In the genomic region with DNA sequence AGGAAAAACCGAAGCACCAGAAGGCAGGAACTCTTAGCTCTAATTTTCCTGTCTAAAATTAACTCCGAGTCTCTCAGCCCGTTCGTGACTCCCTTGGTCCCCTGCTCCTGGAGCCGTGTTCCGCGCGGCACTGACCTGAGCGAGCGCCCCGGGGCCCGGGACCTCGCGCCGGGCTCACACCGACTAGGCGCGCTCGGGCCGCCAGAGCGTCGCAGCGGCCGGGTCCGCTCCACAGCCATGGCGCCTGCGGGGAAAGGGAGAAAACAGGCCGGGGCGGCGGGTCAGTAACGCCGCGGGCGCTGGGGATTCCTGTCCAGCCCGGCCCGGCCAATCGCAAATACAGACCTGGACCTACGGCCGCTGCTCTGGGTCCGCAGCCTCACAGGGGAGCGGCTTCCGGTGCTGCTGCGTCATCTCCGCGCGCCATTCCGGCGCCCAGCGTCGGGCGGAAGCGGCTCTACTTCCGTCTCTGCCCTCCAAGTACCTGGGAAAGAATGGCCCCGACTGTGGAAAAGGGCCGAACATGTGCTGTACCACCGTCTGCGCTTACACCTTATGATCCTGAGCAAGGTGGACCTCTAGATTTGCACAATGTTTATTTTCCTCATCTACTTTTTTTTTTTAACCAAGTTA, we compare ENCODE assay signal across 8 mouse cellular contexts. TPM values are rescaled to one million over a fixed set of nuclear protein-coding genes. Genes with fewer than 3 reads are reported as not detected.
DNase-seq lines count a peak whose midpoint lies in the region; ATAC-seq and TF ChIP-seq lines count a peak whose summit lies in the region.

A gene (minus strand): TSS at position 485 of the 633 bp plus-strand sequence.

- peak within 1 kb of the TSS; percentile 100 for H3K4me3 ChIP-seq in E14TG2a.4 (replicated peaks; ENCODE audit: low read length)
- peak within 1 kb of the TSS; percentile 98 for H3K4me3 ChIP-seq in forebrain, embryonic 13.5 days
- H3K4me3 ChIP-seq in liver, postnatal 0 days (ENCODE audit: low read depth, low read length) = peak within 1 kb of the TSS; percentile 99
- H3K4me3 ChIP-seq in neural tube, embryonic 14.5 days (ENCODE audit: low read depth, low read length) = peak within 1 kb of the TSS; percentile 100

- peak within 1 kb of the TSS; percentile 76 for H3K4me2 ChIP-seq in forebrain, embryonic 13.5 days
- H3K4me2 ChIP-seq in liver, postnatal 0 days (ENCODE audit: low read depth, low read length) = peak within 1 kb of the TSS; percentile 87
- peak within 1 kb of the TSS; percentile 86 for H3K4me2 ChIP-seq in neural tube, embryonic 14.5 days (ENCODE audit: low read depth, low read length)

- H3K4me1 ChIP-seq in E14TG2a.4 (replicated peaks; ENCODE audit: low read depth, low read length) = peaks cover 33% of the 10 kb centered on the region
- H3K4me1 ChIP-seq in forebrain, embryonic 13.5 days = peaks cover 23% of the 10 kb centered on the region
- peaks cover 22% of the 10 kb centered on the region for H3K4me1 ChIP-seq in liver, postnatal 0 days (ENCODE audit: insufficient read depth)
- H3K4me1 ChIP-seq in neural tube, embryonic 14.5 days (ENCODE audit: control insufficient read depth, insufficient read depth, low read length) = peaks cover 9% of the 10 kb centered on the region

- peak; percentile 99 for ATAC-seq in forebrain, embryonic 13.5 days
- ATAC-seq in liver, postnatal 0 days = peak; percentile 93
- ATAC-seq in neural tube, embryonic 14.5 days (ENCODE audit: low read depth) = peak; percentile 98

- H3K27me3 ChIP-seq in E14TG2a.4 (ENCODE audit: insufficient read depth, low read length) = no peaks in the 10 kb centered on the region
- H3K27me3 ChIP-seq in forebrain, embryonic 13.5 days = peaks cover 17% of the 10 kb centered on the region
- H3K27me3 ChIP-seq in liver, postnatal 0 days (ENCODE audit: insufficient read depth, low read length) = no peaks in the 10 kb centered on the region
- H3K27me3 ChIP-seq in neural tube, embryonic 14.5 days (ENCODE audit: control insufficient read depth, insufficient read depth, low read length) = no peaks in the 10 kb centered on the region

- DNase-seq in c-Kit-positive CD71-positive TER-119-positive erythroid progenitor cells, embryonic 14.5 days (ENCODE audit: low spot score) = peak; percentile 86
- peak; percentile 94 to 95 for DNase-seq in heart, postnatal 10 days
- DNase-seq in large intestine, adult 2 months (ENCODE audit: low read depth, low spot score) = peak; percentile 75
- peak; percentile 95 for DNase-seq in liver, postnatal 0 days
- DNase-seq in testis, postnatal 10 days (ENCODE audit: low spot score) = peak; percentile 94

- peak within 1 kb of the TSS; percentile 65 for H3K27ac ChIP-seq in forebrain, embryonic 13.5 days
- peak within 1 kb of the TSS; percentile 99 for H3K27ac ChIP-seq in liver, postnatal 0 days (ENCODE audit: low read depth)
- H3K27ac ChIP-seq in neural tube, embryonic 14.5 days (ENCODE audit: low read depth, low read length) = peak within 1 kb of the TSS; percentile 76

- H3K36me3 ChIP-seq in E14TG2a.4 (ENCODE audit: insufficient read depth, low read length) = peaks cover 43% of the 10 kb centered on the region
- H3K36me3 ChIP-seq in forebrain, embryonic 13.5 days (ENCODE audit: poor library complexity, severe bottlenecking) = peaks cover 15% of the 10 kb centered on the region
- H3K36me3 ChIP-seq in liver, postnatal 0 days (replicated peaks; ENCODE audit: insufficient read depth, low read length) = peaks cover 15% of the 10 kb centered on the region
- no peaks in the 10 kb centered on the region; the same call in 1 of the 2 replicates for H3K36me3 ChIP-seq in neural tube, embryonic 14.5 days (ENCODE audit: control insufficient read depth, insufficient read depth, low read length)

- intact Hi-C loops in heart, postnatal 10 days (cut with DNase I) = loop anchor here (2.0 kb wide), 1 partner anchor 45 kb away; no protein-coding TSS in a partner anchor

- TF ChIP-seq EP300 in liver, postnatal 0 days (IDR thresholded peaks at IDR 0.05; ENCODE audit: low read depth) = peak; percentile 63

- peaks cover 20% of the 10 kb centered on the region for H3K9me3 ChIP-seq in E14TG2a.4 (ENCODE audit: low read length)
- peaks cover 6% of the 10 kb centered on the region; the same call in 1 of the 2 replicates for H3K9me3 ChIP-seq in forebrain, embryonic 13.5 days (replicated peaks)
- no peaks in the 10 kb centered on the region for H3K9me3 ChIP-seq in liver, postnatal 0 days (ENCODE audit: low read length)
- H3K9me3 ChIP-seq in neural tube, embryonic 14.5 days (ENCODE audit: control insufficient read depth, low read length) = 0 out of 2 replicates have a peak, but pooled peaks cover 2% of the 10 kb centered on the region

- H3K9ac ChIP-seq in forebrain, embryonic 13.5 days = peak within 1 kb of the TSS; percentile 96
- H3K9ac ChIP-seq in liver, postnatal 0 days (replicated peaks) = peak within 1 kb of the TSS; percentile 100
- peak within 1 kb of the TSS; percentile 91 for H3K9ac ChIP-seq in neural tube, embryonic 14.5 days (replicated peaks; ENCODE audit: low read depth, low read length)

- TF ChIP-seq CTCF in E14TG2a.4 (conservative IDR thresholded peaks at IDR 0.05; ENCODE audit: low read length) = no peak
- no peak for TF ChIP-seq CTCF in liver, postnatal 0 days (IDR thresholded peaks at IDR 0.05; ENCODE audit: low read depth)

- under 1% methylated on average over 49 of the region's 57 CpGs for WGBS in forebrain, embryonic 13.5 days
- under 1% methylated on average over 57 of the region's 57 CpGs for WGBS in large intestine, adult 2 months
- under 1% methylated on average over 57 of the region's 57 CpGs for WGBS in liver, postnatal 0 days (ENCODE audit: insufficient replicate concordance)
- WGBS in neural tube, embryonic 14.5 days = under 1% methylated on average over 51 of the region's 57 CpGs

RNA-seq across cellular contexts. Expression of the gene that starts here (rescaled TPM):
- 86.8 and 103 TPM in 2 replicates for polyA plus RNA-seq in forebrain, embryonic 13.5 days (2015; fragmentation: Nextera tagmentation; extraction: Ambion mirVana)
- 10 to 100 TPM; 56.1 to 62.8 TPM for total RNA-seq in heart, postnatal 10 days (2021)
- polyA plus RNA-seq in large intestine, adult 2 months (2012; rRNA removed) = 25.0 and 28.8 TPM in 2 replicates
- polyA plus RNA-seq in liver, postnatal 0 days (2015; fragmentation: Nextera tagmentation; extraction: Ambion mirVana) = 36.1 and 38.3 TPM in 2 replicates
- polyA plus RNA-seq in neural tube, embryonic 14.5 days (2014; fragmentation: Nextera tagmentation; extraction: Ambion mirVana) = 69.3 and 79.3 TPM in 2 replicates

Comparison
In these comparisons a context has a peak if more than half of its experiments do, and no peak if none do; other contexts are left out.
1. Peak in every context shown above with its lines: DNase-seq, ATAC-seq, H3K4me3 ChIP-seq and H3K27ac ChIP-seq.